Mouse (Mus musculus): ENCODE results near the gene Mdga1. TPM values are rescaled to one million over a fixed set of nuclear protein-coding genes. Genes with fewer than 3 reads are reported as not detected.

Mdga1 gene
- polyA plus RNA-seq, 1 experiment from 2014 or later = 8.8 TPM

- Histone ChIP-seq H3K9ac (no peak overlapping the region), H3K4me2 (no peak overlapping the region), H3K9me3 (no peaks in the 10 kb centered on the region), H3K4me3 (replicated peaks) (no peak overlapping the region), H3K4me1 (no peaks in the 10 kb centered on the region), H3K27me3 (no peaks in the 10 kb centered on the region), H3K27ac (no peak overlapping the region), H3K36me3 (replicated peaks) (no peaks in the 10 kb centered on the region)
- ATAC-seq (ENCODE audit: low FRiP score) = no peak
- WGBS = 86% methylated on average over 5 of the region's 5 CpGs
These were observed 26.1 kb upstream of the Mdga1 start for GRCm38 (mm10) chr17:29995986-29996385.

GRCm38 (mm10) chr17:29994459-29994858 lies 24.6 kb upstream of the Mdga1 start:
- H3K4me1 ChIP-seq = no peaks in the 10 kb centered on the region
- no peaks in the 10 kb centered on the region for H3K9me3 ChIP-seq
- no peak for ATAC-seq (ENCODE audit: low FRiP score)
- no peaks in the 10 kb centered on the region for H3K27me3 ChIP-seq
- 82% methylated on average over 4 of the region's 4 CpGs for WGBS
- H3K27ac ChIP-seq = no peak overlapping the region
- H3K4me2 ChIP-seq = no peak overlapping the region
- H3K36me3 ChIP-seq (replicated peaks) = no peaks in the 10 kb centered on the region
- no peak overlapping the region for H3K9ac ChIP-seq
- H3K4me3 ChIP-seq (replicated peaks) = no peak overlapping the region

- 79% methylated on average over 3 of the region's 3 CpGs for WGBS
- H3K27me3 ChIP-seq = no peaks in the 10 kb centered on the region
- H3K4me1 ChIP-seq = no peaks in the 10 kb centered on the region
These were observed 24.1 kb upstream of the Mdga1 start for GRCm38 (mm10) chr17:29994011-29994410.

GRCm38 (mm10) chr17:29993488-29993887 lies 23.6 kb upstream of the Mdga1 start:
- Histone ChIP-seq H3K27ac (no peak overlapping the region), H3K9me3 (no peaks in the 10 kb centered on the region), H3K27me3 (no peaks in the 10 kb centered on the region), H3K4me3 (replicated peaks) (no peak overlapping the region), H3K4me2 (no peak overlapping the region), H3K36me3 (replicated peaks) (no peaks in the 10 kb centered on the region), H3K9ac (no peak overlapping the region), H3K4me1 (no peaks in the 10 kb centered on the region)
- ATAC-seq (ENCODE audit: low FRiP score) = no peak
- WGBS = 83% methylated on average over 8 of the region's 8 CpGs

More at GRCm38 (mm10) chr17:29994011-29994410, 24.1 kb upstream of the Mdga1 start:
- H3K27ac ChIP-seq = no peak overlapping the region
- ATAC-seq (ENCODE audit: low FRiP score) = no peak
- no peak overlapping the region for H3K4me2 ChIP-seq
- no peaks in the 10 kb centered on the region for H3K36me3 ChIP-seq (replicated peaks)
- H3K9me3 ChIP-seq = no peaks in the 10 kb centered on the region
- no peak overlapping the region for H3K4me3 ChIP-seq (replicated peaks)
- no peak overlapping the region for H3K9ac ChIP-seq

GRCm38 (mm10) chr17:29990845-29991244 lies 21.0 kb upstream of the Mdga1 start:
- Histone ChIP-seq H3K9ac (no peak overlapping the region), H3K4me1 (no peaks in the 10 kb centered on the region), H3K9me3 (no peaks in the 10 kb centered on the region), H3K27ac (no peak overlapping the region), H3K36me3 (replicated peaks) (no peaks in the 10 kb centered on the region), H3K27me3 (no peaks in the 10 kb centered on the region), H3K4me3 (replicated peaks) (no peak overlapping the region), H3K4me2 (no peak overlapping the region)
- no peak for ATAC-seq (ENCODE audit: low FRiP score)
- WGBS = 96% methylated on average over 2 of the region's 2 CpGs

- no peak for ATAC-seq (ENCODE audit: low FRiP score)
- H3K9ac ChIP-seq = no peak overlapping the region
- no peaks in the 10 kb centered on the region for H3K9me3 ChIP-seq
- H3K4me1 ChIP-seq = peaks cover 4% of the 10 kb centered on the region; the same call in 1 of the 2 replicates
- no peak overlapping the region for H3K4me3 ChIP-seq (replicated peaks)
- H3K27ac ChIP-seq = no peak overlapping the region
- H3K36me3 ChIP-seq (replicated peaks) = no peaks in the 10 kb centered on the region
- WGBS = 96% methylated on average over 3 of the region's 3 CpGs
- no peak overlapping the region for H3K4me2 ChIP-seq
- no peaks in the 10 kb centered on the region for H3K27me3 ChIP-seq
These were observed 20.2 kb upstream of the Mdga1 start for GRCm38 (mm10) chr17:29990136-29990535.

GRCm38 (mm10) chr17:29989653-29990052 lies 19.8 kb upstream of the Mdga1 start:
- Histone ChIP-seq H3K4me2 (no peak overlapping the region), H3K27me3 (no peaks in the 10 kb centered on the region), H3K4me3 (replicated peaks) (no peak overlapping the region), H3K9me3 (no peaks in the 10 kb centered on the region), H3K27ac (no peak overlapping the region), H3K4me1 (peaks cover 4% of the 10 kb centered on the region; the same call in 1 of the 2 replicates), H3K36me3 (replicated peaks) (no peaks in the 10 kb centered on the region), H3K9ac (no peak overlapping the region)
- no peak for ATAC-seq (ENCODE audit: low FRiP score)
- WGBS = 91% methylated on average over 5 of the region's 5 CpGs

GRCm38 (mm10) chr17:29988141-29988540 lies 18.3 kb upstream of the Mdga1 start:
- Histone ChIP-seq H3K9ac (no peak overlapping the region), H3K36me3 (replicated peaks) (no peaks in the 10 kb centered on the region), H3K4me2 (no peak overlapping the region), H3K4me3 (replicated peaks) (no peak overlapping the region), H3K4me1 (peaks cover 4% of the 10 kb centered on the region; the same call in 1 of the 2 replicates), H3K27me3 (0 out of 2 replicates have a peak, but pooled peaks cover 3% of the 10 kb centered on the region), H3K9me3 (no peaks in the 10 kb centered on the region), H3K27ac (no peak overlapping the region)
- 76% methylated on average over 5 of the region's 5 CpGs for WGBS
- no peak for ATAC-seq (ENCODE audit: low FRiP score)

- H3K4me2 ChIP-seq = no peak overlapping the region
- H3K4me1 ChIP-seq = peaks cover 4% of the 10 kb centered on the region; the same call in 1 of the 2 replicates
- no peak overlapping the region for H3K4me3 ChIP-seq (replicated peaks)
- no peak overlapping the region for H3K27ac ChIP-seq
- 52% methylated on average over 3 of the region's 3 CpGs for WGBS
- no peaks in the 10 kb centered on the region for H3K36me3 ChIP-seq (replicated peaks)
- no peak overlapping the region for H3K9ac ChIP-seq
- 0 out of 2 replicates have a peak, but pooled peaks cover 3% of the 10 kb centered on the region for H3K27me3 ChIP-seq
- no peak for ATAC-seq (ENCODE audit: low FRiP score)
- no peaks in the 10 kb centered on the region for H3K9me3 ChIP-seq
These were observed 15.6 kb upstream of the Mdga1 start for GRCm38 (mm10) chr17:29985534-29985933.

- Histone ChIP-seq H3K36me3 (replicated peaks) (no peaks in the 10 kb centered on the region), H3K27ac (no peak overlapping the region), H3K9ac (no peak overlapping the region), H3K4me3 (replicated peaks) (no peak overlapping the region), H3K4me2 (no peak overlapping the region), H3K27me3 (0 out of 2 replicates have a peak, but pooled peaks cover 3% of the 10 kb centered on the region), H3K9me3 (no peaks in the 10 kb centered on the region), H3K4me1 (peaks cover 4% of the 10 kb centered on the region; the same call in 1 of the 2 replicates)
- no peak for ATAC-seq (ENCODE audit: low FRiP score)
- WGBS = 91% methylated on average over 7 of the region's 7 CpGs
These were observed 15.0 kb upstream of the Mdga1 start for GRCm38 (mm10) chr17:29984931-29985330.

- WGBS = 81% methylated on average over 5 of the region's 5 CpGs
- H3K27ac ChIP-seq = no peak overlapping the region
- no peak overlapping the region for H3K4me2 ChIP-seq
- H3K9me3 ChIP-seq = no peaks in the 10 kb centered on the region
- 0 out of 2 replicates have a peak, but pooled peaks cover 3% of the 10 kb centered on the region for H3K27me3 ChIP-seq
- peaks cover 4% of the 10 kb centered on the region; the same call in 1 of the 2 replicates for H3K4me1 ChIP-seq
- H3K36me3 ChIP-seq (replicated peaks) = no peaks in the 10 kb centered on the region
- H3K9ac ChIP-seq = no peak overlapping the region
- ATAC-seq (ENCODE audit: low FRiP score) = no peak
- no peak overlapping the region for H3K4me3 ChIP-seq (replicated peaks)
These were observed 13.3 kb upstream of the Mdga1 start for GRCm38 (mm10) chr17:29983190-29983589.

- Histone ChIP-seq H3K27me3 (0 out of 2 replicates have a peak, but pooled peaks cover 3% of the 10 kb centered on the region), H3K4me2 (no peak overlapping the region), H3K36me3 (replicated peaks) (no peaks in the 10 kb centered on the region), H3K4me3 (replicated peaks) (no peak overlapping the region), H3K4me1 (peaks cover 4% of the 10 kb centered on the region; the same call in 1 of the 2 replicates), H3K9me3 (no peaks in the 10 kb centered on the region), H3K27ac (no peak overlapping the region), H3K9ac (no peak overlapping the region)
- 65% methylated on average over 8 of the region's 8 CpGs for WGBS
- ATAC-seq (ENCODE audit: low FRiP score) = no peak
These were observed 11.7 kb upstream of the Mdga1 start for GRCm38 (mm10) chr17:29981568-29981967.

GRCm38 (mm10) chr17:29979841-29980240 lies 10.0 kb upstream of the Mdga1 start:
- Histone ChIP-seq H3K9me3 (no peaks in the 10 kb centered on the region), H3K4me2 (no peak overlapping the region), H3K27me3 (0 out of 2 replicates have a peak, but pooled peaks cover 3% of the 10 kb centered on the region), H3K4me1 (no peaks in the 10 kb centered on the region), H3K36me3 (replicated peaks) (no peaks in the 10 kb centered on the region), H3K4me3 (replicated peaks) (no peak overlapping the region), H3K27ac (no peak overlapping the region), H3K9ac (no peak overlapping the region)
- 80% methylated on average over 7 of the region's 7 CpGs for WGBS
- ATAC-seq (ENCODE audit: low FRiP score) = no peak

Measured in forebrain, embryonic 12.5 days (tissue).